Mouse (Mus musculus) hindbrain, embryonic 11.5 days (tissue): ENCODE results near the gene Ube2t. TPM values are rescaled to one million over a fixed set of nuclear protein-coding genes. Genes with fewer than 3 reads are reported as not detected.

ENCODE experiments used
- ATAC-seq: fragments of 200-750 bp; cut with Nextera tagmentation; 2 replicates; pipeline ENCODE4 v1.8.0; 2017; ENCODE audit warnings: mild to moderate bottlenecking, moderate TSS enrichment, moderate library complexity; ENCODE audit not compliant: low FRiP score
- DNase-seq: peaks from one replicate; pipeline ENCODE4 v3.0.0-alpha.2; 2015; ENCODE audit warnings: low spot score
- H3K27ac ChIP-seq: fragments of 300-500 bp; sonication (generic); 2 replicates; pipeline ENCODE4 v1.5.1; 2014; ENCODE audit warnings: mild to moderate bottlenecking, low read depth, low read length
- H3K27me3 ChIP-seq: fragments of 300-500 bp; sonication (generic); 2 replicates; pipeline ENCODE4 v1.6.1; 2014; ENCODE audit warnings: mild to moderate bottlenecking, low read length, moderate library complexity, mixed read lengths; ENCODE audit not compliant: control insufficient read depth, insufficient read depth
- H3K36me3 ChIP-seq: fragments of 300-500 bp; sonication (generic); 2 replicates; pipeline ENCODE4 v1.6.1; 2014; ENCODE audit warnings: mild to moderate bottlenecking, low read length, moderate library complexity, mixed read lengths; ENCODE audit not compliant: control insufficient read depth, insufficient read depth
- H3K4me1 ChIP-seq: fragments of 300-500 bp; sonication (generic); replicated peaks from 2 replicates; pipeline ENCODE4 v1.6.1; 2014; ENCODE audit warnings: low read length, mixed read lengths; ENCODE audit not compliant: control insufficient read depth, insufficient read depth
- H3K4me2 ChIP-seq: fragments of 300-500 bp; sonication (generic); replicated peaks from 2 replicates; pipeline ENCODE4 v1.6.1; 2014; ENCODE audit warnings: mild to moderate bottlenecking, low read depth, low read length
- H3K4me3 ChIP-seq: fragments of 300-500 bp; sonication (generic); 2 replicates; pipeline ENCODE4 v1.5.1; 2014; ENCODE audit warnings: low read depth, low read length
- H3K9ac ChIP-seq: fragments of 300-500 bp; sonication (generic); 2 replicates; pipeline ENCODE4 v1.6.1; 2014; ENCODE audit warnings: low read depth, low read length
- H3K9me3 ChIP-seq: fragments of 300-500 bp; sonication (generic); 2 replicates; pipeline ENCODE4 v1.6.1; 2016; ENCODE audit warnings: low read length; ENCODE audit not compliant: control insufficient read depth
- WGBS: fragments of 180-500 bp; shearing (Covaris S2); extraction: QIAGEN DNeasy Blood & Tissue Kit; methylation state at CpG from one replicate; pipeline ENCODE4 v1.1.7; 2014; 5-methylcytosine and 5-hydroxymethylcytosine counted together
- polyA plus RNA-seq: library from polyadenylated mRNA; unstranded; fragments of >200 nt; fragmentation: Nextera tagmentation; extraction: Ambion mirVana; gene quantifications from 2 replicates; pipeline ENCODE4 v1.2.1, GENCODE M21; 2014

Ube2t gene
- polyA plus RNA-seq, 1 experiment from 2014 or later: 40.9 TPM

- DNase-seq (no peak), ATAC-seq (no peak)
- no peaks in the 10 kb centered on the region for H3K9me3 ChIP-seq
- no peak overlapping the region for H3K4me2 ChIP-seq
- no peaks in the 10 kb centered on the region for H3K36me3 ChIP-seq
- no peak overlapping the region for H3K4me3 ChIP-seq
- 90% methylated on average over 8 of the region's 8 CpGs for WGBS
- H3K27me3 ChIP-seq: no peaks in the 10 kb centered on the region
- H3K9ac ChIP-seq: no peak overlapping the region
- no peak overlapping the region for H3K27ac ChIP-seq
- no peaks in the 10 kb centered on the region for H3K4me1 ChIP-seq
These were observed 35.9 kb downstream of the Ube2t start for GRCm38 (mm10) chr1:134998231-134998630.

DNA sequence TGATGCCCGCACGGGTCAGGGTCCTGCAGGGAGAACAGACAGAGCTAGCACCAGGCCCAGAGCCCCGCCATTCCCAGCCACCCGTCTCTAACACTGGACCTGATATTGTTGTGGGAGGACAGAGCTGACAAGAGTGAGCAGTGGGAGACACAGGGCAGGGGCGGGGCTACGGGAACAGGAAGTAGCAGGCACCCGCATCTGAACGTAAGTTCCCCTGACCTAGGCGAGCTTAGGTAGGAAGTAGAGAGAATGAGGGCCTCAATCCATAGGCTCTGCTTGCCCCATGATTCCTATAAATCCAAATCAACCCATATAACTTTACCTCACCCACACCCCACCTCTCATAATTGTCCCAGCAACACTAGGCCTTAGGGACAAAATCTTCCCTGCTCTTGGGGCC is 38.2 kb downstream of the Ube2t start:
- Histone ChIP-seq H3K4me2 (no peak overlapping the region), H3K4me3 (no peak overlapping the region), H3K27ac (no peak overlapping the region), H3K9ac (no peak overlapping the region), H3K36me3 (no peaks in the 10 kb centered on the region), H3K27me3 (no peaks in the 10 kb centered on the region), H3K4me1 (no peaks in the 10 kb centered on the region), H3K9me3 (no peaks in the 10 kb centered on the region)
- WGBS: 81% methylated on average over 9 of the region's 9 CpGs
- ATAC-seq (no peak), DNase-seq (no peak)

DNA sequence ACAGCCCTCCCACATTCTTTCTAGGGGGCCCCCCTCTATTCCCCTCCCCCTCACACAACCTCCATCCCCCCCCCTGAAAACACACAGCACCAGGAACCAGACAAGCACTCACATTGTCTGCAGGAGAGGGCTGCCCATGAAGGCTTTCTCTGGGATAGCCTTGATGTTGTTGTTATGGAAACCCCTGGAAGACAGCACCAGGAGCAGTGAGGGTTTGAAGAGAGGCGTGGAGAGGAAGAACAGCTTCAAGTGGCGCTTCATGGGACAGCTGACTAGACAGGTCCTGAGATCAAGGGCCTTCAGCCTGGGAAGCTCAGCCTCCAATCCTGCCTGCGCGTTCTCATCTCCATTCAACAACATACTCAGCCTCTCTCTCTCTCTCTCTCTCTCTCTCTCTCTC is 41.0 kb downstream of the Ube2t start:
- no peak overlapping the region for H3K4me3 ChIP-seq
- no peak overlapping the region for H3K9ac ChIP-seq
- no peaks in the 10 kb centered on the region for H3K27me3 ChIP-seq
- H3K36me3 ChIP-seq: no peaks in the 10 kb centered on the region
- 44% methylated on average over 4 of the region's 4 CpGs for WGBS
- no peaks in the 10 kb centered on the region for H3K9me3 ChIP-seq
- no peaks in the 10 kb centered on the region for H3K4me1 ChIP-seq
- H3K4me2 ChIP-seq: no peak overlapping the region
- DNase-seq: no peak
- ATAC-seq: no peak
- H3K27ac ChIP-seq: no peak overlapping the region

- no peak for DNase-seq
- H3K27me3 ChIP-seq: no peaks in the 10 kb centered on the region
- H3K4me3 ChIP-seq: no peak overlapping the region
- no peaks in the 10 kb centered on the region for H3K4me1 ChIP-seq
- H3K9ac ChIP-seq: no peak overlapping the region
- no peak for ATAC-seq
- H3K9me3 ChIP-seq: no peaks in the 10 kb centered on the region
- no peaks in the 10 kb centered on the region for H3K36me3 ChIP-seq
- WGBS: 62% methylated on average over 7 of the region's 7 CpGs
- no peak overlapping the region for H3K27ac ChIP-seq
- no peak overlapping the region for H3K4me2 ChIP-seq
These were observed 43.3 kb downstream of the Ube2t start for GRCm38 (mm10) chr1:135005696-135006095.

- Histone ChIP-seq H3K36me3 (no peaks in the 10 kb centered on the region), H3K9ac (no peak overlapping the region), H3K4me1 (no peaks in the 10 kb centered on the region), H3K9me3 (no peaks in the 10 kb centered on the region), H3K27me3 (no peaks in the 10 kb centered on the region), H3K4me3 (no peak overlapping the region), H3K4me2 (no peak overlapping the region), H3K27ac (no peak overlapping the region)
- DNase-seq (no peak), ATAC-seq (no peak)
- WGBS: 84% methylated on average over 3 of the region's 3 CpGs
These were observed 47.5 kb downstream of the Ube2t start for GRCm38 (mm10) chr1:135009833-135010232.

GRCm38 (mm10) chr1:135011912-135012311 is 49.5 kb downstream of the Ube2t start:
- Histone ChIP-seq H3K27me3 (no peaks in the 10 kb centered on the region), H3K4me3 (no peak overlapping the region), H3K4me1 (no peaks in the 10 kb centered on the region), H3K9me3 (no peaks in the 10 kb centered on the region), H3K27ac (no peak overlapping the region), H3K9ac (no peak overlapping the region), H3K36me3 (no peaks in the 10 kb centered on the region), H3K4me2 (no peak overlapping the region)
- DNase-seq (no peak), ATAC-seq (no peak)
- WGBS: 94% methylated on average over 5 of the region's 5 CpGs

DNA sequence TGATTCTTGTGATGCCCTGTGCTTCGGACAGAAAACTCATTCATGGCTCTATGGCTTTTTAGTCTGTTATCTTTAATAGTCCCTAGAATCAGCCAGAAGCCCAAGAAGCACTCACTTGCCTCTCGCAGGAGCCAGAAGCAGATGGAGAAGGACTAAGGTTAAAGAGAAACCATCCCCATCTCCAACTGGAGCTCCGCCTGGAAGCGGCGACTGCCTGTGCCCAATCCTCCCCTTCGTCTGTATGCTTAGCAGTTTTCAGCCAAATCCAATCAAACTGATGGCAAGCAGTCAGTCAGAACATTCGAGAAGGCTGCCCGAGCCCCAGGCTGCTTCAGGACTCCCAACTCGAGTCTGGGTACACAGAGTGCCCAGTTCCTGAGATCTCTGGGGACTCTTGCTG is 50.1 kb downstream of the Ube2t start:
- Histone ChIP-seq H3K4me3 (no peak overlapping the region), H3K4me1 (no peaks in the 10 kb centered on the region), H3K9ac (no peak overlapping the region), H3K27ac (no peak overlapping the region), H3K4me2 (no peak overlapping the region), H3K9me3 (no peaks in the 10 kb centered on the region), H3K36me3 (no peaks in the 10 kb centered on the region), H3K27me3 (no peaks in the 10 kb centered on the region)
- no peak for ATAC-seq
- WGBS: 85% methylated on average over 9 of the region's 9 CpGs
- DNase-seq: no peak

DNA sequence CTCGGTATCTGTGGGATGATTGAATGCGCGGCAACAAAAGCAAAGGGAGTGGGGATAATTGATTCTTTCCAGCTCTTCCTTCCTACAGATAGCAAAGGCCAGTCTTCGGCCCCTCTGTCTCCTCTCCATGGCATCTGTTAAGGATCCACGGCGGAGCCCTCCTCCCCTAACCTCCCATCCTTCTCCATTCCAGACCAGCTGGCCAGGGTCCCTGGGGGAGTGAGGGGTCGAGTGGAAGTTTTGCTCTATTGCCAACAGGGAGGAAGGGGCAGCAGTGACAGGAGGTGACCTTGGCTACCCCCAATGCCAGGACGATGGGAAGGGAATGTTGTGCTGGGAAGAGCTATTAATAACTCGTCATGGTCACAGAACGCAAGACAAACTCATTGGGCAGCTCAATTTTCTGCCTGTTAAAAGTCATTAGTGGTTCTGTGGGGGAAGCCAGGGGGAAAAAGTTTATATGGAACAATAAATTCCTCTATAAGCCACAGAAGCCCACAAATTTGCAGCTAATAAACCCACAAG is 52.6 kb downstream of the Ube2t start:
- Histone ChIP-seq H3K27me3 (no peaks in the 10 kb centered on the region), H3K9me3 (no peaks in the 10 kb centered on the region), H3K4me1 (no peaks in the 10 kb centered on the region), H3K36me3 (no peaks in the 10 kb centered on the region), H3K9ac (no peak overlapping the region), H3K4me2 (no peak overlapping the region), H3K4me3 (no peak overlapping the region), H3K27ac (no peak overlapping the region)
- peak; percentile 40 for DNase-seq
- WGBS: 29% methylated on average over 10 of the region's 10 CpGs
- no peak for ATAC-seq

DNA sequence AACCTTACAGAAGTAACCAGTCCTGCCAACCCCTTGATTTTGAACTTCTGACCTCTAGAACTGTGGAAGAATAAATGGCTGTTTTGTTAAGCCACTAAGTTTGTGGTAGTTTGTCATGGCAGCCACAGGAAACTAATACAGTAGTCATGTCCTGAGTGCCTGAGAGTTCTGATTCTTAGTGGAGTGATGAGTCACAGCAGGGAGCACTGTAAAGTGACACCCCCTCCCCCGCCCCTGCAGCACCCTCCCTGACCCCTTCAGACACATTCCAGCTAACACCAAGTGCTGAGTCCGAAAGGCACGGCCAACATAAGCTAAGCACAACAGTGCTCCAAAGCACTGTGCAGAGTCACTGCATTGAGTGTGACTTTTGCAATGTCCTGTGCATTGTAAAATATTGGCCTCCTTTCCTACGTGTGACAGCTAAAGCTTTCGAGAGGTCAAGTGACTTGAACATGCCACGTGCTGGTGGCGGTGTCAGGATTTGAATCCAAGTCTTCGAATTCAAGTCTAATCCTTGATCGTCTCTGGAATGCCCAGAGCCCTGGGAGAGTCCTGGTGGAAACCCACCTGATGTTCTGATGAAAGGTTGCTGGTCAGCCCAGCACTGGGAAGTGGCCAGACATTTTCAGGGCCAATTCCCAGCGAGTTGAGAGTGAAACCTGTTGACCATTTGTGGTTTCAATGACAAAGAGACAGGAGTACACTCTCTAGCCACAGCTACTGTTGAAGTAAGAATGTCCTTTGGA is 54.7 kb downstream of the Ube2t start:
- Histone ChIP-seq H3K27me3 (no peaks in the 10 kb centered on the region), H3K9me3 (no peaks in the 10 kb centered on the region), H3K9ac (no peak overlapping the region), H3K4me2 (no peak overlapping the region), H3K4me3 (no peak overlapping the region), H3K4me1 (peaks cover 2% of the 10 kb centered on the region; the same call in 1 of the 2 replicates), H3K27ac (no peak overlapping the region), H3K36me3 (no peaks in the 10 kb centered on the region)
- ATAC-seq (no peak), DNase-seq (no peak)
- 89% methylated on average over 10 of the region's 10 CpGs for WGBS
